Mouse (Mus musculus) thymus, adult 2 months (tissue): ENCODE measurements around the gene Maged1.
"Not testable (repeated sequence)": the region's sequence is repeated elsewhere in the genome, so short reads cannot be mapped to it uniquely, and the experiment has no call there.

Source experiments
- CTCF ChIP-seq: fragments of 200-500 bp; IDR thresholded peaks from 2 replicates; pipeline ENCODE4 v1.5.1; 2012; ENCODE audit warnings: mild to moderate bottlenecking, control low read depth, low read length, moderate library complexity, borderline replicate concordance; ENCODE audit not compliant: control insufficient read depth, poor library complexity, insufficient read depth; ENCODE audit errors: extremely low read depth
- POLR2A ChIP-seq: fragments of 200-500 bp; IDR thresholded peaks from 2 replicates; pipeline ENCODE4 v1.6.1; 2012; ENCODE audit warnings: mild to moderate bottlenecking, low read length, control low read depth, moderate library complexity; ENCODE audit not compliant: control insufficient read depth, poor library complexity, insufficient read depth; ENCODE audit errors: extremely low read depth

- not testable (repeated sequence) for TF ChIP-seq CTCF, POLR2A
Observed at GRCm38 (mm10) chrX:94507698-94508441, 34.1 kb downstream of the Maged1 start.
